Mouse (Mus musculus) MEL (cell line): ENCODE results near the gene Ciart. TPM values are rescaled to one million over a fixed set of nuclear protein-coding genes. Genes with fewer than 3 reads are reported as not detected.

Experiments used
- DNase-seq: peaks from one replicate; pipeline ENCODE4 v3.0.0; 2011; ENCODE audit warnings: low read depth, low spot score
- H3K27ac ChIP-seq: 2 replicates; pipeline ENCODE4 v1.5.1; 2012; ENCODE audit warnings: low read depth, mild to moderate bottlenecking, control low read depth, low read length, moderate library complexity; ENCODE audit not compliant: control insufficient read depth
- H3K27me3 ChIP-seq, 2 experiments: fragments of 150-350 bp in 1 of 2; sonication (generic) in 1 of 2; 2 replicates each; pipeline ENCODE4 v1.6.1; 2012; ENCODE audit warnings: low read length in 2 of 2, mild to moderate bottlenecking in 2 of 2, improper control_type of control experiment in 1 of 2, moderate library complexity in 1 of 2; ENCODE audit not compliant: insufficient read depth in 2 of 2, control insufficient read depth in 1 of 2
- H3K36me3 ChIP-seq, 2 experiments: 2 replicates each; pipeline ENCODE4 v1.6.1; 2012 to 2014; ENCODE audit warnings: low read length in 2 of 2, improper control_type of control experiment in 1 of 2, inconsistent platforms in 1 of 2, mild to moderate bottlenecking in 1 of 2; ENCODE audit not compliant: insufficient read depth in 2 of 2, control insufficient read depth in 1 of 2
- H3K4me1 ChIP-seq, 2 experiments: fragments of 150-350 bp in 1 of 2; sonication (generic) in 1 of 2; 2 replicates each; pipeline ENCODE4 v1.6.1; 2012; ENCODE audit warnings: low read length in 2 of 2, improper control_type of control experiment in 1 of 2, mild to moderate bottlenecking in 1 of 2; ENCODE audit not compliant: insufficient read depth in 2 of 2, control insufficient read depth in 1 of 2
- H3K4me3 ChIP-seq, 2 experiments: fragments of 150-350 bp in 1 of 2; sonication (generic) in 1 of 2; 2 replicates each; pipeline ENCODE4 v1.5.1; 2012; ENCODE audit warnings: low read depth in 2 of 2, low read length in 2 of 2, mild to moderate bottlenecking in 2 of 2, moderate library complexity in 2 of 2, control low read depth in 1 of 2, improper control_type of control experiment in 1 of 2; ENCODE audit not compliant: control insufficient read depth in 1 of 2, insufficient read depth in 1 of 2
- H3K79me2 ChIP-seq: 2 replicates; pipeline ENCODE4 v1.6.1; 2012; ENCODE audit warnings: mild to moderate bottlenecking, low read length, moderate library complexity; ENCODE audit not compliant: control insufficient read depth, poor library complexity, insufficient read depth
- H3K9ac ChIP-seq: 2 replicates; pipeline ENCODE4 v1.6.1; 2012; ENCODE audit warnings: low read depth, mild to moderate bottlenecking, control low read depth, low read length, moderate library complexity; ENCODE audit not compliant: control insufficient read depth, poor library complexity, severe bottlenecking
- H3K9me3 ChIP-seq: fragments of 150-350 bp; sonication (generic); replicated peaks from 2 replicates; pipeline ENCODE4 v1.6.1; 2012; ENCODE audit warnings: mild to moderate bottlenecking, low read length, improper control_type of control experiment, moderate library complexity; ENCODE audit not compliant: insufficient read depth
- E2F4 ChIP-seq: IDR thresholded peaks from 2 replicates; pipeline ENCODE4 v1.6.1; 2011; ENCODE audit warnings: low read depth, low read length, improper control_type of control experiment, borderline replicate concordance
- MAX ChIP-seq: IDR thresholded peaks from 2 replicates; pipeline ENCODE4 v1.6.1; 2011; ENCODE audit warnings: low read length, improper control_type of control experiment
- NELFE ChIP-seq: IDR thresholded peaks from 2 replicates; pipeline ENCODE4 v1.6.1; 2011; ENCODE audit warnings: low read depth, low read length, improper control_type of control experiment
- POLR2A ChIP-seq, 2 experiments: IDR thresholded peaks; 2 replicates each; pipeline ENCODE4 v1.6.1; 2011 to 2012; ENCODE audit warnings: low read length in 2 of 2, mild to moderate bottlenecking in 2 of 2, control low read depth in 1 of 2, improper control_type of control experiment in 1 of 2, low read depth in 1 of 2, moderate library complexity in 1 of 2; ENCODE audit not compliant: control insufficient read depth in 1 of 2, insufficient read depth in 1 of 2, poor library complexity in 1 of 2
- POLR2AphosphoS2 ChIP-seq: IDR thresholded peaks from 2 replicates; pipeline ENCODE4 v1.6.1; 2011; ENCODE audit warnings: low read length, improper control_type of control experiment
- POLR2AphosphoS5 ChIP-seq: IDR thresholded peaks from 2 replicates; pipeline ENCODE4 v1.6.1; 2012; ENCODE audit warnings: low read depth, borderline replicate concordance, mild to moderate bottlenecking, inconsistent platforms, low read length, moderate library complexity, mixed read lengths
- SMC3 ChIP-seq: IDR thresholded peaks from 2 replicates; pipeline ENCODE4 v1.6.1; 2011; ENCODE audit warnings: low read depth, low read length, improper control_type of control experiment
- USF2 ChIP-seq, 2 experiments: IDR thresholded peaks; 2 replicates each; pipeline ENCODE4 v1.6.1; 2011 to 2012; ENCODE audit warnings: improper control_type of control experiment in 2 of 2, low read length in 2 of 2, borderline replicate concordance in 1 of 2, inconsistent platforms in 1 of 2, low read depth in 1 of 2, mild to moderate bottlenecking in 1 of 2; ENCODE audit not compliant: insufficient read depth in 1 of 2
- ZMIZ1 ChIP-seq: IDR thresholded peaks from 2 replicates; pipeline ENCODE4 v1.6.1; 2012; ENCODE audit warnings: low read depth, mild to moderate bottlenecking, inconsistent platforms, low read length, improper control_type of control experiment, moderate library complexity
- polyA plus RNA-seq, 2 experiments: library from polyadenylated mRNA; stranded (reverse) in 1 of 2; unstranded in 1 of 2; fragments of >175 nt in 1 of 2; fragments of >200 nt in 1 of 2; gene quantifications; 2 replicates each; pipeline versions ENCODE4 v1.2.1 to v1.2.4; 2012; ENCODE audit warnings: low replicate concordance in 2 of 2, low read depth in 1 of 2; ENCODE audit not compliant: insufficient read length in 2 of 2, insufficient read depth in 1 of 2, missing spikeins in 1 of 2
- total RNA-seq: library from RNA; depleted of rRNA; stranded (reverse); fragments of 300-350 nt; gene quantifications from 2 replicates; pipeline ENCODE4 v1.2.3, GENCODE M21; 2012; rRNA removed

The Ciart gene
- total and polyA plus RNA-seq, 3 experiments = 4.9 to 23.8 TPM; not detected in 1

GRCm38 (mm10) chr3:95829053-95829452 is 53.0 kb downstream of the Ciart start:
- peaks cover 0 to 5% of the 10 kb centered on the region in 2 experiments; a peak in 2 of 4 replicates for H3K4me1 ChIP-seq

More at GRCm38 (mm10) chr3:95829053-95829452, 53.0 kb downstream of the Ciart start:
- H3K36me3 ChIP-seq = peaks cover 9 to 52% of the 10 kb centered on the region in 2 experiments
- no peaks in the 10 kb centered on the region for H3K9me3 ChIP-seq
- no peak for DNase-seq
- no peak overlapping the region for H3K9ac ChIP-seq
- no peaks in the 10 kb centered on the region for H3K79me2 ChIP-seq
- no peak overlapping the region for H3K4me3 ChIP-seq
- H3K27ac ChIP-seq = no peak overlapping the region
- H3K27me3 ChIP-seq = no peaks in the 10 kb centered on the region
- TF ChIP-seq MAX (no peak), POLR2AphosphoS2 (peak; percentile 61; the same call in 1 of the 2 replicates), POLR2AphosphoS5 (no peak), POLR2A (IDR thresholded peaks at IDR 0.05; ENCODE audit: control insufficient read depth in 1 of 2, insufficient read depth in 1 of 2, low read depth in 1 of 2, low read length in 2 of 2, poor library complexity in 1 of 2) (peak in 1 of 2 experiments; percentile 12; a peak in 1 of 4 replicates), NELFE (no peak), ZMIZ1 (no peak), E2F4 (no peak), SMC3 (no peak), USF2 (IDR thresholded peaks at IDR 0.05; ENCODE audit: borderline replicate concordance in 1 of 2, insufficient read depth in 1 of 2, low read depth in 1 of 2, low read length in 2 of 2) (no peak)

Other genes with a start within 250 kb of the Ciart start
- gene Mcl1, start 223.5 kb downstream of the Ciart start, total RNA-seq = 140 and 142 TPM in 2 replicates
- 100 to 1,000 TPM; 156 to 211 TPM for gene Mcl1, start 223.5 kb downstream of the Ciart start, polyA plus RNA-seq
- 0.03 and 0.27 TPM in 2 replicates for gene Adamtsl4, start 194.3 kb downstream of the Ciart start, total RNA-seq
- gene Adamtsl4, start 194.3 kb downstream of the Ciart start, polyA plus RNA-seq = under 1 TPM in 1 of 2 experiments, not detected in 1; 0.88 TPM
- 0.39 and 1.0 TPM in 2 replicates for gene Ecm1, start 142.7 kb downstream of the Ciart start, total RNA-seq
- 1 to 10 TPM in 1 of 2 experiments, not detected in 1; 9.5 TPM for gene Ecm1, start 142.7 kb downstream of the Ciart start, polyA plus RNA-seq
- 138 and 141 TPM in 2 replicates for gene Tars2, start 122.0 kb downstream of the Ciart start, total RNA-seq
- 100 to 1,000 TPM in 1 of 2 experiments, not detected in 1; 237 TPM for gene Tars2, start 122.0 kb downstream of the Ciart start, polyA plus RNA-seq
- gene Rprd2, start 63.4 kb downstream of the Ciart start, total RNA-seq = 16.3 and 17.1 TPM in 2 replicates
- 10 to 100 TPM; 31.9 to 42.0 TPM for gene Rprd2, start 63.4 kb downstream of the Ciart start, polyA plus RNA-seq
- gene Prpf3, start 26.4 kb downstream of the Ciart start, total RNA-seq = 109 and 126 TPM in 2 replicates
- gene Prpf3, start 26.4 kb downstream of the Ciart start, polyA plus RNA-seq = 100 to 1,000 TPM; 199 to 277 TPM
- 524 and 586 TPM in 2 replicates for gene Mrps21, start 10.7 kb downstream of the Ciart start, total RNA-seq
- gene Mrps21, start 10.7 kb downstream of the Ciart start, polyA plus RNA-seq = 100 to 1,000 TPM in 1 of 2 experiments, not detected in 1; 469 TPM
- 7.4 and 12.2 TPM in 2 replicates for gene BC028528, start 9.8 kb upstream of the Ciart start, total RNA-seq
- gene BC028528, start 9.8 kb upstream of the Ciart start, polyA plus RNA-seq = 10 to 100 TPM in 1 of 2 experiments, not detected in 1; 13.6 TPM
- 110 and 127 TPM in 2 replicates for gene Aph1a, start 11.7 kb upstream of the Ciart start, total RNA-seq
- 100 to 1,000 TPM in 1 of 2 experiments, not detected in 1; 170 TPM for gene Aph1a, start 11.7 kb upstream of the Ciart start, polyA plus RNA-seq
- gene Car14, start 22.4 kb upstream of the Ciart start, total RNA-seq = 0.15 TPM in 1 of 2 replicates, not detected in the other
- under 1 TPM in 1 of 2 experiments, not detected in 1; 0.38 TPM for gene Car14, start 22.4 kb upstream of the Ciart start, polyA plus RNA-seq
- gene Anp32e, start 47.0 kb upstream of the Ciart start, total RNA-seq = 159 and 197 TPM in 2 replicates
- 100 to 1,000 TPM; 412 to 748 TPM for gene Anp32e, start 47.0 kb upstream of the Ciart start, polyA plus RNA-seq
- 4.2 and 6.4 TPM in 2 replicates for gene Plekho1, start 113.8 kb upstream of the Ciart start, total RNA-seq
- 10 to 100 TPM in 1 of 2 experiments, not detected in 1; 19.2 TPM for gene Plekho1, start 113.8 kb upstream of the Ciart start, polyA plus RNA-seq
- 24.4 and 28.9 TPM in 2 replicates for gene Vps45, start 176.2 kb upstream of the Ciart start, total RNA-seq
- 10 to 100 TPM; 20.6 to 92.0 TPM for gene Vps45, start 176.2 kb upstream of the Ciart start, polyA plus RNA-seq
- gene Otud7b, start 222.3 kb upstream of the Ciart start, total RNA-seq = 25.8 and 27.5 TPM in 2 replicates
- 10 to 100 TPM; 17.9 to 24.4 TPM for gene Otud7b, start 222.3 kb upstream of the Ciart start, polyA plus RNA-seq